Mouse (Mus musculus) gastrocnemius, adult 8-10 months (tissue): ENCODE data around the gene Dmtf1. TPM values are rescaled to one million over a fixed set of nuclear protein-coding genes. Genes with fewer than 3 reads are reported as not detected.

Source experiments
- total RNA-seq, 4 experiments: library from RNA; stranded (reverse); gene quantifications; 2 replicates each; pipeline ENCODE4 v1.2.4; 2022

The Dmtf1 gene
- total RNA-seq, 4 experiments from 2014 or later, result 6.1 to 8.6 (median 6.8) TPM

Other genes with a start within 250 kb of the Dmtf1 start
- 10 to 100 TPM; 24.6 to 34.9 (median 30.6) TPM for gene Crot, start 164.5 kb downstream of the Dmtf1 start, total RNA-seq
- 10 to 100 TPM in 3 of 4 experiments, 1 to 10 TPM in 1; 9.5 to 12.1 (median 10.8) TPM for gene Tmem243, start 61.1 kb downstream of the Dmtf1 start, total RNA-seq
- gene 9330182L06Rik, start 104.3 kb upstream of the Dmtf1 start, total RNA-seq, result under 1 TPM in 2 of 4 experiments, not detected in 2; 0.13 to 0.29 TPM